Mouse (Mus musculus) skeletal muscle tissue, adult 2 months (tissue): ENCODE measurements at regions not wholly inside any gene's neighbourhood (a gene's known extent, or its start where the extent isn't known, plus 50 kb on each side); places are given as distances from the start of the nearest gene placed in this dataset.

ENCODE experiments used
- DNase-seq: peaks from one replicate; pipeline ENCODE4 v3.0.0-alpha.2; 2012; ENCODE audit warnings: low read depth, low spot score

- peak; percentile 64 for DNase-seq
Observed at GRCm38 (mm10) chr10:117896911-117897643, 51.2 kb upstream of the Rap1b start.

GRCm38 (mm10) chr10:117897766-117898165 is 51.9 kb upstream of the Rap1b start:
- no peak for DNase-seq

- no peak for DNase-seq
Observed at GRCm38 (mm10) chr10:117898391-117898790, 52.6 kb upstream of the Rap1b start.

GRCm38 (mm10) chr10:117899410-117899935 is 53.6 kb upstream of the Rap1b start:
- peak; percentile 24 for DNase-seq

- peak; percentile 65 for DNase-seq
Observed at GRCm38 (mm10) chr10:117905666-117906266, 59.9 kb upstream of the Rap1b start.

- peak; percentile 81 for DNase-seq
Observed at GRCm38 (mm10) chr10:117906267-117906811, 60.5 kb upstream of the Rap1b start.

GRCm38 (mm10) chr10:117908079-117908675 is 62.3 kb upstream of the Rap1b start:
- DNase-seq, result no peak

- no peak for DNase-seq
Observed at GRCm38 (mm10) chr10:117909155-117909554, 63.3 kb upstream of the Rap1b start.

GRCm38 (mm10) chr10:117909811-117910239 is 64.0 kb upstream of the Rap1b start:
- DNase-seq, result no peak

GRCm38 (mm10) chr10:117910426-117910825 is 64.6 kb upstream of the Rap1b start:
- no peak for DNase-seq

GRCm38 (mm10) chr10:117915011-117915735 is 69.3 kb upstream of the Rap1b start:
- no peak for DNase-seq

- DNase-seq, result no peak
Observed at GRCm38 (mm10) chr10:117916280-117916679, 70.4 kb upstream of the Rap1b start.

- no peak for DNase-seq
Observed at GRCm38 (mm10) chr10:117917870-117918269, 72.0 kb upstream of the Rap1b start.

GRCm38 (mm10) chr10:117918616-117919015 is 72.8 kb upstream of the Rap1b start:
- DNase-seq, result no peak

- no peak for DNase-seq
Observed at GRCm38 (mm10) chr10:117919186-117919941, 73.5 kb upstream of the Rap1b start.

- no peak for DNase-seq
Observed at GRCm38 (mm10) chr10:117925186-117925585, 79.4 kb upstream of the Rap1b start.

GRCm38 (mm10) chr10:117925611-117926555 is 80.0 kb upstream of the Rap1b start:
- DNase-seq, result no peak

- no peak for DNase-seq
Observed at GRCm38 (mm10) chr10:117928998-117929397, 83.2 kb upstream of the Rap1b start.

- DNase-seq, result no peak
Observed at GRCm38 (mm10) chr10:117934797-117935196, 89.0 kb upstream of the Rap1b start.

- DNase-seq, result no peak
Observed at GRCm38 (mm10) chr10:117938717-117939116, 92.9 kb upstream of the Rap1b start.
